24 mouse cellular contexts compared by ENCODE assay signal in genomic region chr1:156979722-156980121, GRCm38 (mm10). TPM values are rescaled to one million over a fixed set of nuclear protein-coding genes. Genes with fewer than 3 reads are reported as not detected.
DNase-seq lines count a peak whose midpoint lies in the region; ATAC-seq lines count a peak whose summit lies in the region.
"Had no signal": no experiment of that assay in that cellular context is flagged by ENCODE, and none has a peak within 500 bp of the region (broad histone marks: within the 10 kb centered on the region; RNA-seq: fewer than 3 reads in every experiment).

No protein-coding gene starts in this region.

- peaks cover 17% of the 10 kb centered on the region for H3K4me1 ChIP-seq in liver, embryonic 11.5 days (replicated peaks; ENCODE audit: control insufficient read depth, insufficient read depth, low read length)
- peaks cover 34% of the 10 kb centered on the region for H3K4me1 ChIP-seq in liver, embryonic 12.5 days
- peaks cover 9% of the 10 kb centered on the region for H3K4me1 ChIP-seq in liver, embryonic 16.5 days (ENCODE audit: control insufficient read depth, low read depth, low read length)
- H3K4me1 ChIP-seq: embryonic facial prominence, embryonic 12.5 days; forebrain, embryonic 15.5 days had no signal

- H3K27ac ChIP-seq in liver, embryonic 11.5 days (ENCODE audit: low read depth, low read length) = peak overlapping the region; percentile 58; the same call in 1 of the 2 replicates
- H3K27ac ChIP-seq in liver, embryonic 12.5 days = 0 out of 2 replicates have a peak overlapping the region, but pooled peaks have one; percentile 24
- peak overlapping the region; percentile 75 for H3K27ac ChIP-seq in liver, embryonic 16.5 days (ENCODE audit: low read length)
- H3K27ac ChIP-seq: embryonic facial prominence, embryonic 10.5 days; embryonic facial prominence, embryonic 12.5 days; forebrain, embryonic 13.5 days; forebrain, embryonic 15.5 days had no signal

- WGBS in liver, embryonic 11.5 days = 79% methylated on average over 4 of the region's 4 CpGs
- WGBS in liver, embryonic 12.5 days (ENCODE audit: insufficient replicate concordance) = 73% methylated on average over 4 of the region's 4 CpGs
- 72% methylated on average over 4 of the region's 4 CpGs for whole genome bisulfite sequencing in liver, embryonic 16.5 days (ENCODE audit: insufficient replicate concordance)

- no peak overlapping the region for H3K4me3 ChIP-seq in liver, embryonic 11.5 days (ENCODE audit: low read depth, low read length)
- no peak overlapping the region for H3K4me3 ChIP-seq in liver, embryonic 12.5 days
- no peak overlapping the region for H3K4me3 ChIP-seq in liver, embryonic 16.5 days (ENCODE audit: low read depth, low read length)
- H3K4me3 ChIP-seq: embryonic facial prominence, embryonic 10.5 days; embryonic facial prominence, embryonic 12.5 days; forebrain, embryonic 13.5 days; forebrain, embryonic 15.5 days had no signal

- H3K36me3 ChIP-seq in liver, embryonic 11.5 days (ENCODE audit: control insufficient read depth, insufficient read depth, low read length) = no peaks in the 10 kb centered on the region
- no peaks in the 10 kb centered on the region for H3K36me3 ChIP-seq in liver, embryonic 12.5 days
- H3K36me3 ChIP-seq in liver, embryonic 16.5 days (ENCODE audit: control insufficient read depth, insufficient read depth) = no peaks in the 10 kb centered on the region
- H3K36me3 ChIP-seq: embryonic facial prominence, embryonic 10.5 days; embryonic facial prominence, embryonic 12.5 days; forebrain, embryonic 15.5 days had no signal

- no peak overlapping the region for H3K4me2 ChIP-seq in liver, embryonic 11.5 days
- H3K4me2 ChIP-seq in liver, embryonic 12.5 days = no peak overlapping the region
- no peak overlapping the region for H3K4me2 ChIP-seq in liver, embryonic 16.5 days (ENCODE audit: low read depth, low read length)
- H3K4me2 ChIP-seq: embryonic facial prominence, embryonic 12.5 days; forebrain, embryonic 13.5 days; forebrain, embryonic 15.5 days had no signal

- DNase-seq in liver, embryonic 11.5 days (ENCODE audit: low spot score) = no peak
- no peak for DNase-seq in liver
- peak; percentile 29 for DNase-seq in ES-CJ7 (ENCODE audit: low read depth, low spot score)
- DNase-seq in left cerebral cortex, adult 8-10 months (ENCODE audit: low spot score in 2 of 2) = no peak
- no peak for DNase-seq in spleen, postnatal 4 days (ENCODE audit: low spot score in 2 of 2)
- DNase-seq: adrenal gland, adult 8-10 months; adrenal gland, postnatal 14 days; adrenal gland, postnatal 36 days; B cell, adult 2 months; cerebellum, adult 11-12 months; cerebellum, adult 2 months; cerebellum, adult 9-10 months; cerebellum, postnatal 10 days; cerebellum, postnatal 25 days had no signal

- ATAC-seq in liver, embryonic 11.5 days (replicated peaks; ENCODE audit: low FRiP score) = no peak
- ATAC-seq in liver, embryonic 12.5 days = no peak
- no peak for ATAC-seq in liver, embryonic 16.5 days (ENCODE audit: low read depth)
- no peak for ATAC-seq in granulocyte monocyte progenitor cell, adult 5-6 weeks (replicated peaks; ENCODE audit: poor library complexity, severe bottlenecking)
- ATAC-seq: activated CD4-positive, CD25-positive, alpha-beta regulatory T cell, adult 4 months; CD4-positive, CD25-positive, alpha-beta regulatory T cell, adult 4 months; forebrain, embryonic 13.5 days; forebrain, embryonic 15.5 days had no signal

- H3K27me3 ChIP-seq in liver, embryonic 11.5 days (replicated peaks; ENCODE audit: control insufficient read depth, insufficient read depth, low read length) = no peaks in the 10 kb centered on the region
- H3K27me3 ChIP-seq in liver, embryonic 12.5 days (replicated peaks) = no peaks in the 10 kb centered on the region
- H3K27me3 ChIP-seq in liver, embryonic 16.5 days (ENCODE audit: control insufficient read depth, insufficient read depth, low read depth, low read length) = no peaks in the 10 kb centered on the region
- H3K27me3 ChIP-seq: CH12.LX; embryonic facial prominence, embryonic 12.5 days; forebrain, embryonic 13.5 days; forebrain, embryonic 15.5 days had no signal

- no peaks in the 10 kb centered on the region for H3K9me3 ChIP-seq in liver, embryonic 11.5 days (ENCODE audit: control insufficient read depth, low read length)
- no peaks in the 10 kb centered on the region for H3K9me3 ChIP-seq in liver, embryonic 12.5 days (replicated peaks)
- no peaks in the 10 kb centered on the region for H3K9me3 ChIP-seq in liver, embryonic 16.5 days (replicated peaks; ENCODE audit: control insufficient read depth, low read length)
- H3K9me3 ChIP-seq: embryonic facial prominence, embryonic 10.5 days; embryonic facial prominence, embryonic 12.5 days; forebrain, embryonic 13.5 days; forebrain, embryonic 15.5 days had no signal

- no peak overlapping the region for H3K9ac ChIP-seq in liver, embryonic 11.5 days (ENCODE audit: low read depth, low read length)
- H3K9ac ChIP-seq in liver, embryonic 12.5 days = no peak overlapping the region
- H3K9ac ChIP-seq in liver, embryonic 16.5 days (ENCODE audit: low read depth, low read length) = no peak overlapping the region
- H3K9ac ChIP-seq: embryonic facial prominence, embryonic 12.5 days; forebrain, embryonic 13.5 days; forebrain, embryonic 15.5 days had no signal

RNA-seq across cellular contexts. Expression of gene Ralgps2, which starts 40.3 kb away (rescaled TPM):
- polyA plus RNA-seq in liver, embryonic 11.5 days (2014; fragmentation: Nextera tagmentation; extraction: Ambion mirVana) = 33.6 and 38.6 TPM in 2 replicates
- polyA plus RNA-seq in liver, embryonic 12.5 days (2016; fragmentation: Nextera tagmentation; extraction: Ambion mirVana) = 25.6 and 26.8 TPM in 2 replicates
- polyA plus RNA-seq in liver, embryonic 16.5 days (2015; fragmentation: Nextera tagmentation; extraction: Ambion mirVana) = 13.1 and 14.2 TPM in 2 replicates
- 10 to 100 TPM; 34.9 to 50.6 (median 44.1) TPM for total RNA-seq in left cerebral cortex, adult 8-10 months (2022)
- total RNA-seq in granulocyte monocyte progenitor cell, adult 5-6 weeks (2014; fragmentation: Nextera tagmentation) = 12.5 and 20.4 TPM in 2 replicates
- total RNA-seq in granulocyte monocyte progenitor cell, adult 5-6 weeks (2017) = 26.4 and 28.8 TPM in 2 replicates

Comparison
In these comparisons a context has a peak if more than half of its experiments do, and no peak if none do; other contexts are left out.
1. H3K27ac ChIP-seq: peak in every context shown above with its lines; median percentile 75 in liver, embryonic 16.5 days; 58 in liver, embryonic 11.5 days; 24 in liver, embryonic 12.5 days.